Mouse (Mus musculus) ES-E14 (cell line): Measurements from ENCODE around the gene Fuz.

Experiments
- CHD2 ChIP-seq: IDR thresholded peaks from 2 replicates; pipeline ENCODE4 v1.6.1; 2014; ENCODE audit warnings: mild to moderate bottlenecking, low read depth, low read length, inconsistent platforms
- HCFC1 ChIP-seq: IDR thresholded peaks from 2 replicates; pipeline ENCODE4 v1.6.1; 2012; ENCODE audit warnings: low read length, inconsistent platforms, borderline replicate concordance; ENCODE audit not compliant: insufficient read depth
- MAFK ChIP-seq: IDR thresholded peaks from 2 replicates; pipeline ENCODE4 v1.6.1; 2014; ENCODE audit warnings: mild to moderate bottlenecking, low read depth, low read length, inconsistent platforms; ENCODE audit not compliant: insufficient read depth
- ZC3H11A ChIP-seq: IDR thresholded peaks from 2 replicates; pipeline ENCODE4 v1.6.1; 2012; ENCODE audit warnings: low read depth, mild to moderate bottlenecking, inconsistent platforms, low read length, borderline replicate concordance
- ZNF384 ChIP-seq: IDR thresholded peaks from 2 replicates; pipeline ENCODE4 v1.6.1; 2012; ENCODE audit warnings: low read depth, low read length, inconsistent platforms

DNA sequence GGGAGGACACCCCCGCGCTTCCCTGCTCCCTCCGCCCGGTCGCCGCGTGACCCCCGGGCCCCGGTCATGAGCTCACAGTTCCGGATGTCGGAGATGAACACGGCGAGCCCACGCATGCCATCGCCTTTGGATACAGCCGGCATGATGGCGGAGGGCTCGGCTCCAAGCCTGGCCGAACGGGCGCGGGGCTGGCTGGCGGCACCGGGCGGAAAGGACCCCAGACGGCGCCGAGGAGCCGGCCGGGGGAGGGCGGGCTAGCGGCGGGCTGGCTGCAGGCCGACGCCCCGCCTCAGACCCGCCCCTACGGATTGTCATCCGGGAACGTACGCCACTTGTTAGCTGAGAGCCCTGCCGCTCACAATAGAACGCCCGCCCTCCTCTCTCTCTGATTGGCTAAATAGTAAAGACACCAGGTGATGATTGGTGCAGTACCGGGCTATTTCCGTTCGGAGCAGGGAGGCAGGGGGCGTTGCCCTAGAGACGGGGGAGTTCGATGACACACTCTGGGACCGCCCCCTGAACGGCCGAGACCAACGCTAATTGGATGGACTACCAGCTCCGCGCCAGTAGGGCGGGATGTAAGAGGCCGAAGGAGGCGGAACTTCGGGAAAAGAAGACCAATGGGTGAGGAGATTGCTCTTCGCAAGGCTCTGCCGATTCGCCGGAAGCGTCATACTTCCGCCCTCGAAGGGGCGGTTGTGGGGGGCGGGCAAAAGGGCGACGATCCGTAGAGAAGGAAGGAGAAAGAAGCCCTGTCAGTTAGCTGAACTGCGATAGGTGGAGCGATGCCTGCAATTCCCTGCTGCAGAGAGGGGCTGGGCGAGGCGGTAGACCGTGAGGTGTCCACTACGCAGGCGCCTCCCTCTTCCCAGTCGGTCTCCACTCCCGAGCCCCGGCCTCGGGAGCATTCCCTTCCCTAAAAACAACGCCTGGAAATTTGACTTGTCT, 33.6 kb downstream of the Fuz start, which contains the start of gene Ap2a1:
- no peak for TF ChIP-seq HCFC1
- TF ChIP-seq ZNF384: no peak
- peak; percentile 94 for TF ChIP-seq CHD2
- TF ChIP-seq ZC3H11A: no peak
- TF ChIP-seq MAFK: no peak
